Mouse (Mus musculus): ENCODE data around the gene Cdk5. TPM values are rescaled to one million over a fixed set of nuclear protein-coding genes. Genes with fewer than 3 reads are reported as not detected.
"Not testable (repeated sequence)": the region's sequence is repeated elsewhere in the genome, so short reads cannot be mapped to it uniquely, and the experiment has no call there.

Cdk5 gene
- polyA plus RNA-seq, 1 experiment from 2014 or later = 149 TPM

- no peak overlapping the region for H3K27ac ChIP-seq (ENCODE audit: low read length)
- H3K9me3 ChIP-seq (replicated peaks; ENCODE audit: control insufficient read depth, low read length, poor library complexity, severe bottlenecking) = no peaks in the 10 kb centered on the region
- no peak for ATAC-seq
- no peak overlapping the region for H3K4me2 ChIP-seq (ENCODE audit: low read length)
- no peaks in the 10 kb centered on the region for H3K4me1 ChIP-seq (ENCODE audit: control insufficient read depth, insufficient read depth, low read length)
- no peak overlapping the region for H3K9ac ChIP-seq (ENCODE audit: low read depth, low read length)
- no peaks in the 10 kb centered on the region for H3K27me3 ChIP-seq (ENCODE audit: control insufficient read depth, insufficient read depth, low read depth, low read length)
- no peak overlapping the region for H3K4me3 ChIP-seq (ENCODE audit: low read depth, low read length)
- 0 out of 2 replicates have a peak, but pooled peaks cover 8% of the 10 kb centered on the region for H3K36me3 ChIP-seq (ENCODE audit: control insufficient read depth, insufficient read depth, low read length)
- 80% methylated on average over 2 of the region's 2 CpGs for WGBS
These were observed 13.9 kb downstream of the Cdk5 start for GRCm38 (mm10) chr5:24409466-24409865.

GRCm38 (mm10) chr5:24408651-24409050 is 14.7 kb downstream of the Cdk5 start:
- 92% methylated on average over 13 of the region's 13 CpGs for WGBS
- no peak overlapping the region for H3K4me2 ChIP-seq (ENCODE audit: low read length)
- no peak for ATAC-seq

GRCm38 (mm10) chr5:24405389-24405876 is 17.9 kb downstream of the Cdk5 start:
- no peak for ATAC-seq
- Histone ChIP-seq H3K27me3 (ENCODE audit: control insufficient read depth, insufficient read depth, low read depth, low read length) (no peaks in the 10 kb centered on the region), H3K9me3 (replicated peaks; ENCODE audit: control insufficient read depth, low read length, poor library complexity, severe bottlenecking) (no peaks in the 10 kb centered on the region), H3K4me1 (ENCODE audit: control insufficient read depth, insufficient read depth, low read length) (no peaks in the 10 kb centered on the region), H3K4me2 (ENCODE audit: low read length) (no peak overlapping the region), H3K9ac (ENCODE audit: low read depth, low read length) (no peak overlapping the region), H3K36me3 (ENCODE audit: control insufficient read depth, insufficient read depth, low read length) (peaks cover 19% of the 10 kb centered on the region), H3K4me3 (ENCODE audit: low read depth, low read length) (no peak overlapping the region), H3K27ac (ENCODE audit: low read length) (no peak overlapping the region)
- WGBS = 74% methylated on average over 3 of the region's 3 CpGs

More at GRCm38 (mm10) chr5:24408651-24409050, 14.7 kb downstream of the Cdk5 start:
- Histone ChIP-seq H3K9me3 (replicated peaks; ENCODE audit: control insufficient read depth, low read length, poor library complexity, severe bottlenecking) (no peaks in the 10 kb centered on the region), H3K9ac (ENCODE audit: low read depth, low read length) (no peak overlapping the region), H3K27ac (ENCODE audit: low read length) (no peak overlapping the region), H3K4me1 (ENCODE audit: control insufficient read depth, insufficient read depth, low read length) (no peaks in the 10 kb centered on the region), H3K36me3 (ENCODE audit: control insufficient read depth, insufficient read depth, low read length) (peaks cover 13% of the 10 kb centered on the region), H3K4me3 (ENCODE audit: low read depth, low read length) (no peak overlapping the region), H3K27me3 (ENCODE audit: control insufficient read depth, insufficient read depth, low read depth, low read length) (no peaks in the 10 kb centered on the region)

- H3K9ac ChIP-seq (ENCODE audit: low read depth, low read length) = no peak overlapping the region
- no peaks in the 10 kb centered on the region for H3K4me1 ChIP-seq (ENCODE audit: control insufficient read depth, insufficient read depth, low read length)
- no peaks in the 10 kb centered on the region for H3K9me3 ChIP-seq (replicated peaks; ENCODE audit: control insufficient read depth, low read length, poor library complexity, severe bottlenecking)
- no peak overlapping the region for H3K4me3 ChIP-seq (ENCODE audit: low read depth, low read length)
- H3K27me3 ChIP-seq (ENCODE audit: control insufficient read depth, insufficient read depth, low read depth, low read length) = no peaks in the 10 kb centered on the region
- no peak for ATAC-seq
- no peak overlapping the region for H3K27ac ChIP-seq (ENCODE audit: low read length)
- no peak overlapping the region for H3K4me2 ChIP-seq (ENCODE audit: low read length)
- 79% methylated on average over 6 of the region's 6 CpGs for WGBS
- H3K36me3 ChIP-seq (ENCODE audit: control insufficient read depth, insufficient read depth, low read length) = peaks cover 19% of the 10 kb centered on the region
These were observed 18.6 kb downstream of the Cdk5 start for GRCm38 (mm10) chr5:24404594-24405360.

GRCm38 (mm10) chr5:24401969-24402368 is 21.4 kb downstream of the Cdk5 start:
- no peaks in the 10 kb centered on the region for H3K27me3 ChIP-seq (ENCODE audit: control insufficient read depth, insufficient read depth, low read depth, low read length)
- no peak overlapping the region for H3K27ac ChIP-seq (ENCODE audit: low read length)
- H3K4me1 ChIP-seq (ENCODE audit: control insufficient read depth, insufficient read depth, low read length) = no peaks in the 10 kb centered on the region
- WGBS = 71% methylated on average over 9 of the region's 9 CpGs
- no peak for ATAC-seq
- H3K36me3 ChIP-seq (ENCODE audit: control insufficient read depth, insufficient read depth, low read length) = peaks cover 16% of the 10 kb centered on the region
- H3K4me3 ChIP-seq (ENCODE audit: low read depth, low read length) = no peak overlapping the region
- no peaks in the 10 kb centered on the region for H3K9me3 ChIP-seq (replicated peaks; ENCODE audit: control insufficient read depth, low read length, poor library complexity, severe bottlenecking)
- no peak overlapping the region for H3K4me2 ChIP-seq (ENCODE audit: low read length)
- H3K9ac ChIP-seq (ENCODE audit: low read depth, low read length) = no peak overlapping the region

GRCm38 (mm10) chr5:24400911-24401605 is 22.3 kb downstream of the Cdk5 start:
- no peak overlapping the region for H3K4me2 ChIP-seq (ENCODE audit: low read length)
- H3K9ac ChIP-seq (ENCODE audit: low read depth, low read length) = no peak overlapping the region
- no peaks in the 10 kb centered on the region for H3K4me1 ChIP-seq (ENCODE audit: control insufficient read depth, insufficient read depth, low read length)
- peaks cover 13% of the 10 kb centered on the region for H3K36me3 ChIP-seq (ENCODE audit: control insufficient read depth, insufficient read depth, low read length)
- H3K4me3 ChIP-seq (ENCODE audit: low read depth, low read length) = no peak overlapping the region
- H3K27me3 ChIP-seq (ENCODE audit: control insufficient read depth, insufficient read depth, low read depth, low read length) = no peaks in the 10 kb centered on the region
- H3K27ac ChIP-seq (ENCODE audit: low read length) = no peak overlapping the region
- no peak for ATAC-seq
- 95% methylated on average over 5 of the region's 5 CpGs for WGBS
- no peaks in the 10 kb centered on the region for H3K9me3 ChIP-seq (replicated peaks; ENCODE audit: control insufficient read depth, low read length, poor library complexity, severe bottlenecking)

- no peaks in the 10 kb centered on the region for H3K27me3 ChIP-seq (ENCODE audit: control insufficient read depth, insufficient read depth, low read depth, low read length)
- 0 out of 2 replicates have a peak, but pooled peaks cover under 1% of the 10 kb centered on the region for H3K4me1 ChIP-seq (ENCODE audit: control insufficient read depth, insufficient read depth, low read length)
- 89% methylated on average over 11 of the region's 11 CpGs for WGBS
- H3K4me2 ChIP-seq (ENCODE audit: low read length) = no peak overlapping the region
- no peak for ATAC-seq
- no peak overlapping the region for H3K9ac ChIP-seq (ENCODE audit: low read depth, low read length)
- peaks cover 12% of the 10 kb centered on the region for H3K36me3 ChIP-seq (ENCODE audit: control insufficient read depth, insufficient read depth, low read length)
- no peak overlapping the region for H3K4me3 ChIP-seq (ENCODE audit: low read depth, low read length)
- no peaks in the 10 kb centered on the region for H3K9me3 ChIP-seq (replicated peaks; ENCODE audit: control insufficient read depth, low read length, poor library complexity, severe bottlenecking)
- H3K27ac ChIP-seq (ENCODE audit: low read length) = no peak overlapping the region
These were observed 23.0 kb downstream of the Cdk5 start for GRCm38 (mm10) chr5:24400362-24400761.

GRCm38 (mm10) chr5:24399686-24400085 is 23.6 kb downstream of the Cdk5 start:
- H3K9ac ChIP-seq (ENCODE audit: low read depth, low read length) = no peak overlapping the region
- ATAC-seq = no peak
- H3K4me3 ChIP-seq (ENCODE audit: low read depth, low read length) = no peak overlapping the region
- H3K36me3 ChIP-seq (ENCODE audit: control insufficient read depth, insufficient read depth, low read length) = peaks cover 12% of the 10 kb centered on the region
- 0 out of 2 replicates have a peak, but pooled peaks cover 4% of the 10 kb centered on the region for H3K4me1 ChIP-seq (ENCODE audit: control insufficient read depth, insufficient read depth, low read length)
- H3K27ac ChIP-seq (ENCODE audit: low read length) = no peak overlapping the region
- no peaks in the 10 kb centered on the region for H3K9me3 ChIP-seq (replicated peaks; ENCODE audit: control insufficient read depth, low read length, poor library complexity, severe bottlenecking)
- no peaks in the 10 kb centered on the region for H3K27me3 ChIP-seq (ENCODE audit: control insufficient read depth, insufficient read depth, low read depth, low read length)
- 86% methylated on average over 10 of the region's 10 CpGs for WGBS
- H3K4me2 ChIP-seq (ENCODE audit: low read length) = no peak overlapping the region

- H3K36me3 ChIP-seq (ENCODE audit: control insufficient read depth, insufficient read depth, low read length); H3K27me3 ChIP-seq (ENCODE audit: control insufficient read depth, insufficient read depth, low read depth, low read length); H3K4me3 ChIP-seq (ENCODE audit: low read depth, low read length); H3K9ac ChIP-seq (ENCODE audit: low read depth, low read length); H3K9me3 ChIP-seq (replicated peaks; ENCODE audit: control insufficient read depth, low read length, poor library complexity, severe bottlenecking); ATAC-seq; H3K27ac ChIP-seq (ENCODE audit: low read length); H3K4me1 ChIP-seq (ENCODE audit: control insufficient read depth, insufficient read depth, low read length); H3K4me2 ChIP-seq (ENCODE audit: low read length): not testable (repeated sequence)
- WGBS = 92% methylated on average over 6 of the region's 6 CpGs
These were observed 27.1 kb downstream of the Cdk5 start for GRCm38 (mm10) chr5:24396254-24396653.
